Mouse (Mus musculus) kidney, adult 2 months (tissue): ENCODE measurements around the gene Cd82.

ENCODE experiments used
- CTCF ChIP-seq: fragments of 200-500 bp; conservative IDR thresholded peaks from 2 replicates; pipeline ENCODE4 v1.5.1; 2011; ENCODE audit warnings: low read depth, mild to moderate bottlenecking, control low read depth, low read length, moderate library complexity, mixed read lengths; ENCODE audit not compliant: insufficient read depth, insufficient read length
- POLR2A ChIP-seq: fragments of 200-500 bp; IDR thresholded peaks from one replicate; pipeline ENCODE4 v1.6.1; 2011; ENCODE audit warnings: low read depth, low read length, control low read depth

DNA sequence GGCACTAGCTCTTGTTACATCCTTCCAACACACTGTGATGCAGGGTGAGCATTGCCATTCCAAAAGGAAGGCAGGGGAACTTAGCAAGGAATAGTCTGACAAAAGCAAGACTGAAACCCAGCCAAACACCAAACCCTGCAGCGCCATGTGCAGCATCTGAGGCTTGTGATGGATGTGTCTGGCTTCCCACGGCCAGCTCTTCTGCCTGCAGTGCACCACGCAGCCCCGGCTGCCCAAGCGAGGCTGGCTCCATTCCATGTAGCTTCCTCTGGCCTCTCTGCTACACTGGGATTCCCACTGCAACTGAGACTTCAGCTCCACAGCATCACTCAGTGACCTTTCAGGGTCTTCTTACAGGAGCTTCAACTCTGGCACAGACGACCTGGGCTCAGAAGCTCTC is 42.2 kb upstream of the Cd82 start:
- TF ChIP-seq POLR2A (no peak), CTCF (no peak)
